Mouse (Mus musculus) heart, embryonic 14.5 days (tissue): ENCODE results near the gene Pex26. TPM values are rescaled to one million over a fixed set of nuclear protein-coding genes. Genes with fewer than 3 reads are reported as not detected.

Source experiments
- ATAC-seq: fragments of 200-750 bp; cut with Nextera tagmentation; 2 replicates; pipeline ENCODE4 v1.8.0; 2017; ENCODE audit warnings: low read depth, moderate TSS enrichment; ENCODE audit not compliant: insufficient number of reproducible peaks, insufficient read depth, low FRiP score
- H3K27ac ChIP-seq, 2 experiments: fragments of 200-500 bp in 1 of 2; fragments of 300-500 bp in 1 of 2; sonication (generic) in 1 of 2; replicated peaks in 1 of 2; 2 replicates each; pipeline ENCODE4 v1.5.1; 2012 to 2014; ENCODE audit warnings: low read depth in 2 of 2, low read length in 2 of 2, control low read depth in 1 of 2, mild to moderate bottlenecking in 1 of 2, mixed read lengths in 1 of 2; ENCODE audit not compliant: control insufficient read depth in 1 of 2, insufficient read depth in 1 of 2
- H3K27me3 ChIP-seq: fragments of 300-500 bp; sonication (generic); 2 replicates; pipeline ENCODE4 v1.6.1; 2014; ENCODE audit warnings: mild to moderate bottlenecking, low read length, control low read depth; ENCODE audit not compliant: control insufficient read depth, insufficient read depth
- H3K36me3 ChIP-seq: fragments of 300-500 bp; sonication (generic); 2 replicates; pipeline ENCODE4 v1.6.1; 2014; ENCODE audit warnings: mild to moderate bottlenecking, control low read depth, low read length, mixed read lengths; ENCODE audit not compliant: control insufficient read depth, insufficient read depth
- H3K4me1 ChIP-seq, 2 experiments: fragments of 200-500 bp in 1 of 2; fragments of 300-500 bp in 1 of 2; sonication (generic) in 1 of 2; 2 replicates each; pipeline ENCODE4 v1.6.1; 2012 to 2014; ENCODE audit warnings: low read length in 2 of 2, control low read depth in 1 of 2, mixed read lengths in 1 of 2; ENCODE audit not compliant: control insufficient read depth in 2 of 2, insufficient read depth in 2 of 2
- H3K4me2 ChIP-seq: fragments of 300-500 bp; sonication (generic); 2 replicates; pipeline ENCODE4 v1.6.1; 2014; ENCODE audit warnings: mild to moderate bottlenecking, low read length
- H3K4me3 ChIP-seq, 2 experiments: fragments of 200-500 bp in 1 of 2; fragments of 300-500 bp in 1 of 2; sonication (generic) in 1 of 2; 2 replicates each; pipeline ENCODE4 v1.5.1; 2012 to 2014; ENCODE audit warnings: low read length in 2 of 2, mild to moderate bottlenecking in 2 of 2, control low read depth in 1 of 2, low read depth in 1 of 2, moderate library complexity in 1 of 2; ENCODE audit not compliant: control insufficient read depth in 1 of 2, insufficient read depth in 1 of 2
- H3K9ac ChIP-seq: fragments of 300-500 bp; sonication (generic); 2 replicates; pipeline ENCODE4 v1.6.1; 2014; ENCODE audit warnings: mild to moderate bottlenecking, low read length
- H3K9me3 ChIP-seq: fragments of 300-500 bp; sonication (generic); 2 replicates; pipeline ENCODE4 v1.6.1; 2016; ENCODE audit warnings: low read length, control low read depth; ENCODE audit not compliant: control insufficient read depth
- WGBS: fragments of 180-500 bp; shearing (Covaris S2); extraction: QIAGEN DNeasy Blood & Tissue Kit; methylation state at CpG from one replicate; pipeline ENCODE4 v1.1.7; 2014; 5-methylcytosine and 5-hydroxymethylcytosine counted together
- polyA plus RNA-seq: library from polyadenylated mRNA; unstranded; fragments of >200 nt; fragmentation: Nextera tagmentation; extraction: Ambion mirVana; gene quantifications from 2 replicates; pipeline ENCODE4 v1.2.1, GENCODE M21; 2014

The Pex26 gene
- polyA plus RNA-seq, 1 experiment from 2014 or later, result 5.9 TPM

DNA sequence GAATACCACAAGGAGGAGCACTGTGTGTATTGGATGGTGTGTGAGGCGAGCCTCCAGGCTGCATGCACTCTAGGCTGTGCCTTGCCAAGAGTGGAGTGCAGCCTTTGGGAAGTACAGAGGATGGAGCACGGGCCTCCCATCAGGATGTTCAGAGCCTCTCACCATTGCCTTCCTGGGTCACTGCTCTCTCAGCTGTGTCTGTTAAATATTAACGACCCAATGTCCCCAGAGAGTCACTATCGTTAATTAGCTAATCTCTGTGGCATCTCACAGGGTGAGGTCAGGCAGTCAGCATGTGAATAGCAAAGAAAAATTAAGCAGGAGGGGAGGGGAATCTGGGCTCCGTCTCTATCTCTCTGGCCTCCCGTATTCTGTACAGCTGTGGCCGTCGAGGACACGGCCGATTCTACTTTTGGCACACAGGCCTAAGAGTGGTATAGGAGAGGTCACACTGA is 17.3 kb upstream of the Pex26 start:
- no peak overlapping the region; the same call in 1 of the 2 replicates for H3K9ac ChIP-seq
- no peak overlapping the region for H3K4me2 ChIP-seq
- no peak overlapping the region for H3K4me3 ChIP-seq
- no peak for ATAC-seq
- WGBS, result 35% methylated on average over 10 of the region's 10 CpGs
- H3K9me3 ChIP-seq, result no peaks in the 10 kb centered on the region
- H3K4me1 ChIP-seq, result peaks cover 13 to 16% of the 10 kb centered on the region in 2 experiments
- H3K27me3 ChIP-seq, result no peaks in the 10 kb centered on the region
- no peaks in the 10 kb centered on the region for H3K36me3 ChIP-seq
- H3K27ac ChIP-seq, result no peak overlapping the region

DNA sequence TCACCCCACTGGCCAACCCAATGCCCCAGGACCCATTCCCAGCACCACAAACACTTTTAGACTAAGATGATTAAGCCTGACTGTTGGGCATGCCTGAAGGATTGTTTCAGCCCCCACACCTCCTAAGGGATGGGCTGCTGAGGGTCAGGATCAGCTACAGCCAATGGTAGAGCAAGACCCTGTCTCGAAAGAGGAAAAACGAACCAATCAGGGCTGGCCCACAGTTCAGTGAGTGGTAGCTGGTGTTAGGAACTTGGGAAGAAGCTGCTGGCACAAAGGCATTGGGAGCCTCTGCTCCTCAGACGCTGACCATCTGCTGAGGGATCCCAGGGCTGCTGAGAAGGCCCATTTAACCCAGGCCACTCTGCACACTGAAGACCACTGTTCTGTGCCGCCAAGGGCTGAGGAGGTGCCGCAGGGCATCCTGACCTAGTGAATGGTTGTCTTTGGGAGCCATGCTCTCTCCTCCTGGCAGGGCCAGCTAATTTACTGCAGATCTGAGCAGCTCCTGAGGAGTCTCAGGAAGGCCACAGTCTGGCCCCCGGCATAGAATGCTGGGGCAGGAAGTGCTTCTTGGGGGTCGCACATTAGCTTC is 16.0 kb upstream of the Pex26 start:
- Histone ChIP-seq H3K36me3 (no peaks in the 10 kb centered on the region), H3K4me1 (peaks cover 14 to 23% of the 10 kb centered on the region in 2 experiments), H3K4me2 (no peak overlapping the region), H3K27me3 (no peaks in the 10 kb centered on the region), H3K9ac (no peak overlapping the region), H3K4me3 (no peak overlapping the region), H3K27ac (no peak overlapping the region), H3K9me3 (no peaks in the 10 kb centered on the region)
- 77% methylated on average over 7 of the region's 7 CpGs for WGBS
- no peak for ATAC-seq

DNA sequence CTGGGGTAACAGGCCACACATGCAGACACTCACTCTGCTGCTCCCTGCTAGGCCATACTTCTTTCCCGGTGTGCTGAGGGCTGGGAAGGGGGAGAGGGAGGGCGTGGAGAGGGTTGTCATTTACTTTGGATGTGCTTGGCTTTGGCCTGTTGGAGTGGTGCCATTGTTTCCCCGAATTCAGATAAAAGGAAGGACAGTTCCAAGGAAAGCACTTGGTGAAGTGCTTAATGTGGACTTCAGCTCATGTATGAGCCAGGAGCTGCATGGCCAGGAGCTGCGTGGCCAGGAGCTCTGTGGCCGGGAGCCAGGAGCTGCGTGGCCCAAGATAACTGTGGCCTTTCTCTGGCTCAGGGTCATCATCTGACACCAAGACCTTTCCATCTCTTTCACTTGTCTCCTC is 12.4 kb upstream of the Pex26 start:
- H3K4me1 ChIP-seq, result peaks cover 20 to 30% of the 10 kb centered on the region in 2 experiments
- WGBS, result 34% methylated on average over 6 of the region's 6 CpGs
- no peaks in the 10 kb centered on the region for H3K36me3 ChIP-seq
- peak; percentile 13; the same call in 1 of the 2 replicates for ATAC-seq
- no peaks in the 10 kb centered on the region for H3K27me3 ChIP-seq
- H3K9ac ChIP-seq, result no peak overlapping the region
- peak overlapping the region; percentile 11 to 52; a peak in 3 of 4 replicates for H3K27ac ChIP-seq
- H3K9me3 ChIP-seq, result no peaks in the 10 kb centered on the region
- H3K4me2 ChIP-seq, result no peak overlapping the region
- H3K4me3 ChIP-seq, result no peak overlapping the region

DNA sequence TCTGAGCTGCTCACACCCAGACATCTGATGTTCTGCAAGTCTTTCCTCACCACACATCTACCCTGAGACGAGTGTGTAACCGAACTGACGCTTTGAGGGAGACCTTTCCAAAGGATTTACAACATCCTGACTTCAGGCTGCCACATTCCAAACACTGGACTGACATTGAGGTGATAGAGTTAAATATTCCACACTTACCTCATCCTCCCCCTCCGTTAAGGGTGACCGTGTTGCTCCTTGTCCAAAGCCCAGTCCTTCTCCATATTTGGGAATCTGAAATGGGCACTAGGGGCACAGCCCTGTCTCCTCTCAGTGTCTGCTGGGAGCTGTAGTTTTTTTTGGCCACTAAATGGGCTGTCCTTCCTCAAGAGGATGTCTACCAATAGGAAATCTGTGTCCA is 10.0 kb upstream of the Pex26 start:
- H3K9me3 ChIP-seq, result no peaks in the 10 kb centered on the region
- H3K36me3 ChIP-seq, result no peaks in the 10 kb centered on the region
- H3K27ac ChIP-seq, result peak overlapping the region; percentile 95 to 96
- peak overlapping the region; percentile 68 for H3K9ac ChIP-seq
- WGBS, result 11% methylated on average over 5 of the region's 5 CpGs
- peak overlapping the region; percentile 11 to 27; a peak in 3 of 4 replicates for H3K4me3 ChIP-seq
- ATAC-seq, result peak; percentile 81
- no peaks in the 10 kb centered on the region for H3K27me3 ChIP-seq
- H3K4me2 ChIP-seq, result peak overlapping the region; percentile 55
- peaks cover 24 to 28% of the 10 kb centered on the region in 2 experiments for H3K4me1 ChIP-seq

DNA sequence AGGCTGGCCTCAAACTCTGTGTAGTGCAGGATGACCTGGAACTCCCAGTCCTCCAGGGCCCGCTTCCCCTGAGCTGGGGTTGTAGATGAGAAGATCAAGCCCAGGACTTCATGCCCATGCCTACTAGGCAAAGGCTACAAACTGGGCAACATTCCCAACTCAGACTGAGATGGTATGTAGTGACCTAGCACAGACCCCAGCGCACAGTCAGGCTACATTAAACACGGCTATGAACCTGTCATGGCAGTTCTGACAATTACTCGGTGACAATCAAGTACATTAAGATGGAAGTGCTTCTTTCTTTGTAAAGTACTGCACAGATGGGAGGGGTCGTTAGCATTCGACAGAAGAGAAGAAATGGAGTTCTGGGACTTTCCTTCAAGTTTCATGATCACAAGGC is 8.7 kb upstream of the Pex26 start:
- Histone ChIP-seq H3K9ac (no peak overlapping the region), H3K27ac (no peak overlapping the region), H3K4me2 (no peak overlapping the region), H3K4me1 (peaks cover 24 to 31% of the 10 kb centered on the region in 2 experiments), H3K36me3 (no peaks in the 10 kb centered on the region), H3K9me3 (no peaks in the 10 kb centered on the region), H3K27me3 (no peaks in the 10 kb centered on the region), H3K4me3 (no peak overlapping the region)
- 94% methylated on average over 6 of the region's 6 CpGs for WGBS
- no peak for ATAC-seq

DNA sequence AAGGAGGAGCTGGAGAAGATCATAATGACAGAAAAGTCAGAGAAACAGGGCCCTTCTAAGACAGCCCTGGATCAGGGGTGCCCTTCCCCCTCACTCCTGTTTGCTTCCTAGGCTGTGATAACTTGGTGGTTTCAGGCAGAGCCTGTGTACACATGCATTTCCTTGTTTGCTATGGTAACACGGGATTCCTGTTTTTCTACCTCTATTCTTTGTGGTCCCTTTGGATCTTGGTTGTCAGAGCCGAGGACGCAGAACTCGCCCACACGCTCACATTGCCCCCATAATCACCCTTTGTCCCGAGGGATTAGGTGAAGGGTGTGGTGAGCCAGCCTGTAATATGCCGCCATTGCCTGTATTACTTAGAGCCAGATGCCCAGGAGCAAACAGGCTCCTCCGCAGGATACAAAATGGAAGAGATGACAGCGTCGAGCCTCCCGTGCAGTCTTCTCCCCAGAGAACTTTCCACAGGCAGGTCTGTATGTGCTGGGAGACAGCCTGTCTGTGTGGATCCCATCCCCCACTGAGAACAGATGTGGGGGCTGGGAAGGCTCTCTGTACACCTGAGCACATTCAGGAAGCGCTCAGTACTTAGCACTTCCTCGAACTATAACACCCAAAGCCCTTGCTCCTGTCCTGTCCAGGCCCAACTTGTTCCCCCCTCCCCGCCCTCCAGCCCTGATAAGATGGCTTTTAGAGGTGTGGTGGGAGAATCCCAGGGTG is 7.3 kb upstream of the Pex26 start:
- Histone ChIP-seq H3K27me3 (no peaks in the 10 kb centered on the region), H3K4me2 (no peak overlapping the region), H3K4me3 (no peak overlapping the region), H3K27ac (no peak overlapping the region), H3K36me3 (no peaks in the 10 kb centered on the region), H3K9me3 (no peaks in the 10 kb centered on the region), H3K4me1 (peaks cover 15 to 22% of the 10 kb centered on the region in 2 experiments), H3K9ac (no peak overlapping the region; the same call in 1 of the 2 replicates)
- no peak for ATAC-seq
- WGBS, result 52% methylated on average over 14 of the region's 14 CpGs

DNA sequence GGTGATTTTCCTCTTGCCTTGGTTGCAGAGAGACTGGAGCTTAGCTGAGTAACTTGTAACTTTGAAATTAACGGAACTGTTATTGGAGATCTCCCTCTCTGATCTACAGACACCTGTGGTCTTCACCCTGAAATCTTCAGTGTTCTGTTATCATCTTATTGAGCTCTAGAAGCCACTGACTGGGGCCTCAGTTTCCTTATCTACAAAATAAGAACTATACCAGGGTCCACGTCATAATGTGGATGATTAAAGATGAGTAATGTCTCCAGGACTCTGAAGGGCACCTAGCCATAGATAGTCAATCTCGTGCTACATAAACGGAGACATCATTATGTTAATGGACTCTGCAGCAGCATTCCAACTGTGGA is 6.8 kb upstream of the Pex26 start:
- Histone ChIP-seq H3K4me1 (peaks cover 14 to 16% of the 10 kb centered on the region in 2 experiments), H3K9ac (no peak overlapping the region), H3K27me3 (no peaks in the 10 kb centered on the region), H3K4me3 (no peak overlapping the region), H3K9me3 (no peaks in the 10 kb centered on the region), H3K36me3 (no peaks in the 10 kb centered on the region), H3K27ac (no peak overlapping the region), H3K4me2 (no peak overlapping the region)
- no peak for ATAC-seq
- WGBS, result 72% methylated on average over 4 of the region's 4 CpGs
